Mouse (Mus musculus) liver, adult 2 months (tissue): ENCODE data around the gene Atp6v1b1. TPM values are rescaled to one million over a fixed set of nuclear protein-coding genes. Genes with fewer than 3 reads are reported as not detected.
A peak's percentile ranks its signal among the peaks of the same experiment; 100 is the strongest.

Experiments
- DNase-seq: peaks from one replicate; pipeline ENCODE4 v3.0.0-alpha.2; 2011; ENCODE audit warnings: low read depth, low spot score; ENCODE audit errors: extremely low read depth
- H3K27ac ChIP-seq: fragments of 200-500 bp; replicated peaks from 2 replicates; pipeline ENCODE4 v1.5.1; 2012; ENCODE audit warnings: low read depth, mild to moderate bottlenecking, control low read depth, inconsistent platforms, low read length; ENCODE audit not compliant: insufficient read depth
- H3K27me3 ChIP-seq: fragments of 200-500 bp; 2 replicates; pipeline ENCODE4 v1.6.1; 2012; ENCODE audit warnings: mild to moderate bottlenecking, moderate library complexity, low read length, inconsistent platforms; ENCODE audit not compliant: control insufficient read depth, insufficient read depth
- H3K36me3 ChIP-seq: fragments of 200-500 bp; 2 replicates; pipeline ENCODE4 v1.6.1; 2012; ENCODE audit warnings: low read length, inconsistent platforms; ENCODE audit not compliant: control insufficient read depth, insufficient read depth
- H3K4me1 ChIP-seq: fragments of 200-500 bp; 2 replicates; pipeline ENCODE4 v1.6.1; 2011; ENCODE audit warnings: low read length; ENCODE audit not compliant: control insufficient read depth, insufficient read depth
- H3K4me3 ChIP-seq: fragments of 200-500 bp; 2 replicates; pipeline ENCODE4 v1.5.1; 2011; ENCODE audit warnings: low read depth, mild to moderate bottlenecking, control low read depth, low read length, moderate library complexity; ENCODE audit not compliant: insufficient read depth
- H3K79me2 ChIP-seq: fragments of 200-500 bp; 2 replicates; pipeline ENCODE4 v1.6.1; 2012; ENCODE audit warnings: inconsistent platforms, mild to moderate bottlenecking, low read length, moderate library complexity; ENCODE audit not compliant: control insufficient read depth, insufficient read depth
- H3K9ac ChIP-seq: fragments of 200-500 bp; 2 replicates; pipeline ENCODE4 v1.6.1; 2012; ENCODE audit warnings: low read depth, mild to moderate bottlenecking, control low read depth, inconsistent platforms, low read length
- CTCF ChIP-seq: fragments of 200-500 bp; IDR thresholded peaks from 2 replicates; pipeline ENCODE4 v1.5.1; 2011; ENCODE audit warnings: low read depth, low read length, control low read depth
- POLR2A ChIP-seq: fragments of 200-500 bp; IDR thresholded peaks from 2 replicates; pipeline ENCODE4 v1.6.1; 2011; ENCODE audit warnings: low read length, control low read depth; ENCODE audit not compliant: insufficient read depth; ENCODE audit errors: extremely low read depth
- WGBS: fragments of 180-500 bp; shearing (Covaris S2); methylation state at CpG from one replicate; pipeline ENCODE4 v1.1.7; 2018; 5-methylcytosine and 5-hydroxymethylcytosine counted together
- polyA plus RNA-seq: library from polyadenylated mRNA; depleted of rRNA; stranded (reverse); fragments of >200 nt; gene quantifications from 2 replicates; pipeline ENCODE4 v1.2.3, GENCODE M21; 2012
- total RNA-seq: library from RNA; depleted of rRNA; stranded (reverse); fragments of >200 nt; gene quantifications from 2 replicates; pipeline ENCODE4 v1.2.3, GENCODE M21; 2014

Gene Atp6v1b1
- total and polyA plus RNA-seq, 2 experiments, result not detected

DNA sequence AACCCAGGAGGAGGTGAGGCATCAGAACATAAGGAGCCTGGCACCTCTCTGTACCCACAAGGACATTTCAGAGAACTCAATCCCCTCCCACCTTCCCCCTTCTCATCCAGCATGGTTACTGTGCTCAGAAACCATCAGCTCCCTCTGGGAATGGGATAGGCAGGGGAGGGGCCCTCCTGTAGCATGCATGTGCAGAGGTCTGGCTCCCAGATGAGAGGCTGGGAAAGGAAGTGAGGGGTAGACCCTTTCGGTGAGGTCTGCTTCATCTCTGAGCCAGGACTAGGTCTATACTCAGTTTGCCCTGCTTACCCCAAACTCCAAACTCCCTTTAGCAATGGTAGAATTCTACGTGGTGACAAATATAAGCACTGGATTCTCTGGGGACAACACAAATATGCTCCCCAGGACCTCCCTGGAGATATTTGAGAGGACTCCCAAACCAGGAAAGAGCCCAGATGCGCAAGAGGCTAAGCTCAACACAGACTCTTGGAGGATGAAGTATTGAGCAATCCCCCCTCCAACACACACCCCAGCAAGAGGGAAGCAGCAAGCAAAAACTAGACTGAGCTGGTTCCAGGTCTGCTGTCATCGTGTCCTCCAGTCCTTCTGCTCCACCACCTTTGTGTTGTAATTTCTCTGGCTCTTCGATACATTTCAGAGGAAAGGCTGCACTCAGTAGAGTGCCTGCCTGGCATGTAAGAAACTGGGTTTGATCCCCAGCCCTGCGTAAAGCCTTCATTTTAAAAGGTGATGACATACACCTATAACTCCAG lies 34.9 kb upstream of the Atp6v1b1 start:
- TF ChIP-seq CTCF (no peak), POLR2A (no peak)
- Histone ChIP-seq H3K4me3 (no peak overlapping the region), H3K4me1 (no peaks in the 10 kb centered on the region), H3K79me2 (no peaks in the 10 kb centered on the region), H3K36me3 (no peaks in the 10 kb centered on the region), H3K9ac (no peak overlapping the region), H3K27ac (no peak overlapping the region), H3K27me3 (peaks cover 40% of the 10 kb centered on the region)
- DNase-seq, result no peak
- 9% methylated on average over 6 of the region's 6 CpGs for WGBS

DNA sequence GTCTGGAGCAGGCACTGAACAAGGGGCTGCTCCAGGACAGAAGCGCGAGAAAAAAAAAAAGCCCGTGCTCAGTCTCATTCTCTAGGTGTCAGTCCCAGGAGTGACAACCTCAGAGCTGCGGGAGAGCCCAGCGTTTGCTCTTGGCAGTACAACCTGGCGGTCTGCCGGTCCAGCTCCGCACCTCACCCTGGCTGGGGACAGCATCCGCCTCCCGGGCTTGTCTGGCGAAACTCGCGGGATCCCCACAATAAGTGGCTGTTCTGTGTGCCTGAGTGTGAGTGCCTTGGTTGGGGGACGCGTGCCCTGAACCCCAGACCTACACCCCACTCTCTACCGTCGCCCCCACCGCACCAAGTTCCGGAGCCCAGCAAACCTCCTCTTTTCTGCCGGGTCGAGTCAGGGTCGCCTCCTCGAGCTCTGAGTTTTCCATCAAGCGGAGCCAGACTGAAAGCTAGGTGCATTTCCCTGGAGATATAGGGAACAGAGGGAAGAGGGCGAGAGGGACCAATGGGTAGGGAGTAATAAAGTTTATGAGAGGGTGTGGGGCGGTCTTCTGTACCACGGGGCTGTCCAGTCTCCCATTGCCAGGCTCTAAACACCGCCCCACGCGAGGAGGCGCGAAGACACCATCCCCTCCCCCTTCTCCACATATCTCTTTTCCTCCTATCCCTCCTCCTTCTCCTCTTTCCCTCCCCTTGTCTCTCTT lies 32.3 kb upstream of the Atp6v1b1 start:
- 2% methylated on average over 32 of the region's 32 CpGs for WGBS
- TF ChIP-seq POLR2A, result no peak
- TF ChIP-seq CTCF, result no peak
- no peak for DNase-seq
- no peak overlapping the region for H3K9ac ChIP-seq
- no peak overlapping the region for H3K27ac ChIP-seq
- H3K36me3 ChIP-seq, result no peaks in the 10 kb centered on the region
- H3K4me1 ChIP-seq, result no peaks in the 10 kb centered on the region
- no peaks in the 10 kb centered on the region for H3K79me2 ChIP-seq
- peak overlapping the region; percentile 2; the same call in 1 of the 2 replicates for H3K4me3 ChIP-seq
- peaks cover 40% of the 10 kb centered on the region for H3K27me3 ChIP-seq

DNA sequence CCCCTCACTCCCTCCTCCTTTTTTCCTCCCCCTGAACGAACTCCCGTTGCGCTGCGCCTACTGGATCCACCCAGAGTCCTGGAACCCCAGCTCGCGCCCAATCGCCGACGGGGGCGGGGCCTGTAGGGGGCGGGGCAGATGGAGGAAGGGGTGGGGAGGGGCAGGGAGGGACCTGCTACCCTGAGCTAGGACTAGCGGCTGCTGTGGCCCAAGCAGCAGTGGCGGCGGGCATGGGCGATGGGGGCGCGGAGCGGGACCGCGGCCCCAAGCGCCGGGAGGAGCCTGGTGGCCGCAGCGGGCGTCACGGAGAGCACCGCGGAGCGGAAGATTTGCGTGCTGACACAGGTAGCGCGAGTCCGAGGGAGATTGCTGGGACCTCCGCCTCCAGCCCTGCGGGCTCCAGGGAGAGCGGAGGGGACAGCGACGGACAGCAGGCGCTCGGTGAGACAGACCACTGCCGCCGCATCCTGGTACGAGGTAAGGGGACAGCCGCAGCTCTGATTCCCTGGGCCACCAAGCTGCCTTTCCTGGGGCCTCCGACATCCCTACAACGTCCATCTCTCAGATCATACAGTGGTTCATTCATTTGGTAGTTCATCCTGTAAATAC lies 31.6 kb upstream of the Atp6v1b1 start, which contains the start of gene Vax2:
TSS of gene Vax2 (plus strand) at position 198 of the 609 bp plus-strand sequence.
- H3K4me3 ChIP-seq, result peak within 1 kb of the TSS; percentile 9; the same call in 1 of the 2 replicates
- WGBS, result 1% methylated on average over 46 of the region's 46 CpGs
- H3K27ac ChIP-seq, result no peak within 1 kb of the TSS
- no peaks in the 10 kb centered on the region for H3K79me2 ChIP-seq
- no peak for TF ChIP-seq POLR2A
- no peak for TF ChIP-seq CTCF
- no peaks in the 10 kb centered on the region for H3K36me3 ChIP-seq
- no peaks in the 10 kb centered on the region for H3K4me1 ChIP-seq
- peak; percentile 31 for DNase-seq
- H3K27me3 ChIP-seq, result peaks cover 43% of the 10 kb centered on the region
- H3K9ac ChIP-seq, result no peak within 1 kb of the TSS

DNA sequence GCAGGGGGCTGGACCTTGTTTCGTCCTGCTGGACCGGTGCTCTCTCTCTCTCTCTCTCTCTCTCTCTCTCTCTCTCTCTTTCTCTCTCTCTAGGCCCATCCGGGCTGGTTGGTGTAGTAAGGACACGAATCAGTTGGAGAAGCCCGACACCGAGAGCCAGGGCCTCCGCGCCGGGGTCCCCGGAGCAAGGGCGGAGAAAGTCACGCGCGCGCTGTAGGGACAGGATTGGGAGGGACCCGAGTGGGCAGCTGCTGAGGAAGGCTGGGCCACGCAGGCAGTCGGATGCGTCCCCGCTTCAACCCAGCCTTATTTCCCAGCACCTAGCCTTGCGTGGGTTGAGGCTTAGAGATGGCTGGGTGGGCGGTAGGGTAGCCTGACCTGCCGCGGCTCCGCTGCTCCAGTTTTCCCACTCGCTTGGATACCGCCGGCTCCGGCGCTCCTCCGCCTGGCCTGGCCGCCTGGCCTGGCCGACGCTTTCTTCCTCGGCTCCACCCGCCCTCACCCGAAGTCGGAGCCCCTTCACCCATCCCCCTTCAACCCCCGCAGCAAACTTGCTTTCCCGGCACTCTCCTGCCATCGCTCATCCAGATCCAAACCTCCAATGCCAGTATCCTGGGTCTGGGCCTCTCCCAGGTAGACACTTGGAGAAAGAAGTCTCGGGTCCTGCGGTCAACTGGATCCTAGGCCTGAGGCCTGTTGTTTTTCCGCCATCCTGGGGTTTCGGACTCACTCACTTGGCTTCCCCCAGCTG lies 30.9 kb upstream of the Atp6v1b1 start:
- no peaks in the 10 kb centered on the region for H3K36me3 ChIP-seq
- H3K27ac ChIP-seq, result no peak overlapping the region
- H3K4me3 ChIP-seq, result no peak overlapping the region
- H3K4me1 ChIP-seq, result no peaks in the 10 kb centered on the region
- H3K79me2 ChIP-seq, result no peaks in the 10 kb centered on the region
- WGBS, result 10% methylated on average over 45 of the region's 45 CpGs
- no peak overlapping the region for H3K9ac ChIP-seq
- DNase-seq, result no peak
- peaks cover 45% of the 10 kb centered on the region for H3K27me3 ChIP-seq
- TF ChIP-seq POLR2A, result no peak
- no peak for TF ChIP-seq CTCF

DNA sequence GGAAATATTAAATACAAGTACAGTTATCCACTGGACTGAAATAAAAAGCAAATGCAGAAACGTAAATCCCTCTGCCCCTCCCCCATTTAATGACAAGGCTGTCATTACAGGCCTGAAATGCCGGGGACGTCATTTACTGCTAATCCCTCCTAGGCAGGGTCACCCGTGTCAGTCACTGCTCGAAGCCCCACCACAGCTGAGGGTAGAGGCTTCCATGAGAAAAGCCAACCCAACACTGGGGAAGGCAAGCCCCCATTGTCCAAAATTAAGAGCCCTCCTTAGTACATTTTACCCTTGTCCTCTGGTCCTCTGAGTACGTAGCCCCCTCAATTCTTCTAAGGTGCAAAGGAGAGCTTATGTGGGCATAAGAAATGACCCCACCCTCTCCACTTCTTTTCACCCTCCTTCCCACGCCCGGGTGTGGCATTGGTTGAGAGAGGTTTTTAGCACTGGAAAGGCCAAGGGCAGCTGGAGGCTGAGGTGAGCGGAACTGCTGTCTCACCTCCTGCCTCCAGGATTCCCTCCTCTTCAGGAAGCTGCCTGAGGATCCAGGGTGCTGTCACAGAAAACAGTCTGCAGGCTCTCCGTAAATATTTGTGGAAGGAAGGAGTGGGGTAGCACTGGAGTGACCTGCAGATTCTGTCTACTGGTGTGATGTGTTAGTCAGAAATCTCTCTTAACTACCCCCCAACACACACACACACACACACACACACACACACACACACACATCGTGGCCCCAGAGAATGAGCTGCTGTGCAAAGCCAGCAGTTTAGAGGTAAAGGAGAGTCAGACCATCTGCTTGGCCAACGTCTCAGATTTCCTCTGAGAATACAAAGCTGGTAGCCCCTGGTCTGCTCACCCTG lies 29.3 kb upstream of the Atp6v1b1 start:
- Histone ChIP-seq H3K27me3 (peaks cover 42% of the 10 kb centered on the region), H3K9ac (no peak overlapping the region), H3K27ac (no peak overlapping the region), H3K36me3 (no peaks in the 10 kb centered on the region), H3K4me3 (no peak overlapping the region), H3K79me2 (no peaks in the 10 kb centered on the region), H3K4me1 (no peaks in the 10 kb centered on the region)
- TF ChIP-seq CTCF (no peak), POLR2A (no peak)
- DNase-seq, result no peak
- WGBS, result 13% methylated on average over 12 of the region's 12 CpGs
